Comparison of ENCODE assay signal across 12 mouse cellular contexts in genomic region chr5:35915629-35916300, GRCm38 (mm10). TPM values are rescaled to one million over a fixed set of nuclear protein-coding genes. Genes with fewer than 3 reads are reported as not detected.
DNase-seq lines count a peak whose midpoint lies in the region; ATAC-seq and TF ChIP-seq lines count a peak whose summit lies in the region.
"Had no signal": no experiment of that assay in that cellular context is flagged by ENCODE, and none has a peak within 500 bp of the region (broad histone marks: within the 10 kb centered on the region; RNA-seq: fewer than 3 reads in every experiment).

No protein-coding gene starts in this region.

- TF ChIP-seq CTCF in gastrocnemius, adult 2 months (IDR thresholded peaks at IDR 0.05), result no peak
- TF ChIP-seq CTCF in kidney, postnatal 0 days (IDR thresholded peaks at IDR 0.05; ENCODE audit: low read depth), result no peak

- H3K4me2 ChIP-seq in kidney, postnatal 0 days (ENCODE audit: low read length), result no peak overlapping the region
- no peak overlapping the region for H3K4me2 ChIP-seq in embryonic facial prominence, embryonic 13.5 days
- no peak overlapping the region for H3K4me2 ChIP-seq in limb, embryonic 12.5 days
- H3K4me2 ChIP-seq in liver, embryonic 12.5 days, result no peak overlapping the region
- H3K4me2 ChIP-seq: liver, embryonic 11.5 days had no signal

- H3K9me3 ChIP-seq in kidney, postnatal 0 days (replicated peaks; ENCODE audit: low read length), result no peaks in the 10 kb centered on the region
- 0 out of 2 replicates have a peak, but pooled peaks cover 4% of the 10 kb centered on the region for H3K9me3 ChIP-seq in embryonic facial prominence, embryonic 13.5 days
- H3K9me3 ChIP-seq in limb, embryonic 12.5 days, result peaks cover 3% of the 10 kb centered on the region; the same call in 1 of the 2 replicates
- H3K9me3 ChIP-seq in liver, embryonic 12.5 days (replicated peaks), result no peaks in the 10 kb centered on the region

- ATAC-seq in kidney, postnatal 0 days (replicated peaks; ENCODE audit: low FRiP score, low read depth), result no peak
- no peak for ATAC-seq in embryonic facial prominence, embryonic 13.5 days (ENCODE audit: insufficient number of reproducible peaks, insufficient read depth, low FRiP score, low TSS enrichment, low read depth)
- ATAC-seq in limb, embryonic 12.5 days (ENCODE audit: insufficient number of reproducible peaks, insufficient read depth, low FRiP score, low TSS enrichment, low read depth), result no peak
- ATAC-seq in liver, embryonic 12.5 days, result no peak
- ATAC-seq: CD4-positive, CD25-positive, alpha-beta regulatory T cell, adult 4 months; intestine, embryonic 16.5 days had no signal

- H3K36me3 ChIP-seq in kidney, postnatal 0 days (ENCODE audit: insufficient read depth, low read length), result no peaks in the 10 kb centered on the region
- H3K36me3 ChIP-seq in embryonic facial prominence, embryonic 13.5 days, result peaks cover 23% of the 10 kb centered on the region
- H3K36me3 ChIP-seq in limb, embryonic 12.5 days, result peaks cover 12% of the 10 kb centered on the region
- H3K36me3 ChIP-seq in liver, embryonic 12.5 days, result no peaks in the 10 kb centered on the region

- WGBS in kidney, postnatal 0 days, result 73% methylated on average over 12 of the region's 12 CpGs
- WGBS in embryonic facial prominence, embryonic 13.5 days, result 45% methylated on average over 12 of the region's 12 CpGs
- WGBS in limb, embryonic 12.5 days, result 59% methylated on average over 12 of the region's 12 CpGs
- WGBS in liver, embryonic 12.5 days (ENCODE audit: insufficient replicate concordance), result 79% methylated on average over 12 of the region's 12 CpGs

- peak; percentile 52 for DNase-seq in gastrocnemius, adult 2 months
- no peak for DNase-seq in gastrocnemius, postnatal 25 days
- no peak for DNase-seq in kidney, postnatal 0 days (ENCODE audit: low spot score)
- DNase-seq in kidney, postnatal 4 days, result no peak
- no peak for DNase-seq in lung, postnatal 4 days
- DNase-seq: thymus, adult 18-20 months had no signal

- H3K27ac ChIP-seq in gastrocnemius, adult 2 months, result peak overlapping the region; percentile 67
- H3K27ac ChIP-seq in kidney, postnatal 0 days, result peak overlapping the region; percentile 50
- peak overlapping the region; percentile 53; the same call in 1 of the 2 replicates for H3K27ac ChIP-seq in embryonic facial prominence, embryonic 13.5 days
- no peak overlapping the region for H3K27ac ChIP-seq in limb, embryonic 12.5 days
- no peak overlapping the region for H3K27ac ChIP-seq in liver, embryonic 12.5 days

- H3K27me3 ChIP-seq in kidney, postnatal 0 days (ENCODE audit: insufficient read depth, low read length), result no peaks in the 10 kb centered on the region
- H3K27me3 ChIP-seq in embryonic facial prominence, embryonic 13.5 days, result no peaks in the 10 kb centered on the region
- no peaks in the 10 kb centered on the region for H3K27me3 ChIP-seq in limb, embryonic 12.5 days
- no peaks in the 10 kb centered on the region for H3K27me3 ChIP-seq in liver, embryonic 12.5 days (replicated peaks)

- intact Hi-C loops in gastrocnemius, adult 2 months (cut with DNase I), result no loop called here

- peaks cover 25% of the 10 kb centered on the region for H3K4me1 ChIP-seq in kidney, postnatal 0 days (replicated peaks; ENCODE audit: insufficient read depth, low read length)
- H3K4me1 ChIP-seq in embryonic facial prominence, embryonic 13.5 days, result peaks cover 56% of the 10 kb centered on the region
- H3K4me1 ChIP-seq in limb, embryonic 12.5 days (replicated peaks), result peaks cover 39% of the 10 kb centered on the region
- 0 out of 2 replicates have a peak, but pooled peaks cover 3% of the 10 kb centered on the region for H3K4me1 ChIP-seq in liver, embryonic 12.5 days

- no peak overlapping the region for H3K9ac ChIP-seq in kidney, postnatal 0 days (ENCODE audit: low read depth, low read length)
- no peak overlapping the region for H3K9ac ChIP-seq in embryonic facial prominence, embryonic 13.5 days
- H3K9ac ChIP-seq in limb, embryonic 12.5 days (replicated peaks), result 0 out of 2 replicates have a peak overlapping the region, but pooled peaks have one; percentile 4
- H3K9ac ChIP-seq in liver, embryonic 12.5 days, result no peak overlapping the region

- no peak overlapping the region for H3K4me3 ChIP-seq in gastrocnemius, adult 2 months
- no peak overlapping the region for H3K4me3 ChIP-seq in kidney, postnatal 0 days (replicated peaks; ENCODE audit: low read depth, low read length)
- H3K4me3 ChIP-seq in embryonic facial prominence, embryonic 13.5 days, result no peak overlapping the region
- H3K4me3 ChIP-seq in limb, embryonic 12.5 days (replicated peaks), result no peak overlapping the region
- no peak overlapping the region for H3K4me3 ChIP-seq in liver, embryonic 12.5 days

RNA-seq across cellular contexts. Expression of gene Afap1, which starts 22.6 kb away (rescaled TPM):
- total RNA-seq in gastrocnemius, adult 2 months (2021), result 1 to 10 TPM; 7.4 to 8.3 TPM
- total RNA-seq in gastrocnemius, postnatal 25 days (2021), result 1 to 10 TPM; 7.8 to 8.1 TPM
- 19.1 and 19.7 TPM in 2 replicates for polyA plus RNA-seq in kidney, postnatal 0 days (2015; fragmentation: Nextera tagmentation; extraction: Ambion mirVana)
- polyA plus RNA-seq in embryonic facial prominence, embryonic 13.5 days (2015; fragmentation: Nextera tagmentation; extraction: Ambion mirVana), result 18.1 and 20.9 TPM in 2 replicates
- polyA plus RNA-seq in limb, embryonic 12.5 days (2016; fragmentation: Nextera tagmentation; extraction: Ambion mirVana), result 15.4 and 16.6 TPM in 2 replicates
- 2.6 and 2.7 TPM in 2 replicates for polyA plus RNA-seq in liver, embryonic 12.5 days (2016; fragmentation: Nextera tagmentation; extraction: Ambion mirVana)

Comparison
In these comparisons a context has a peak if more than half of its experiments do, and no peak if none do; other contexts are left out.
1. H3K27ac ChIP-seq: peak in gastrocnemius, adult 2 months (single experiment), kidney, postnatal 0 days (single experiment) and embryonic facial prominence, embryonic 13.5 days (single experiment); none in limb, embryonic 12.5 days (single experiment) and liver, embryonic 12.5 days (single experiment).